Mouse (Mus musculus) heart, adult 2 months (tissue): ENCODE measurements around the gene Lama5.

Experiments used
- CTCF ChIP-seq: fragments of 200-600 bp; IDR thresholded peaks from 2 replicates; pipeline ENCODE4 v1.8.1; 2022; ENCODE audit warnings: antibody characterized with exemption, mild to moderate bottlenecking, moderate library complexity
- EP300 ChIP-seq: fragments of 200-500 bp; IDR thresholded peaks from 2 replicates; pipeline ENCODE4 v1.6.1; 2011; ENCODE audit warnings: low read depth, low read length, control low read depth; ENCODE audit not compliant: insufficient read depth
- POLR2A ChIP-seq: fragments of 200-500 bp; IDR thresholded peaks from 2 replicates; pipeline ENCODE4 v1.6.1; 2011; ENCODE audit warnings: mild to moderate bottlenecking, low read depth, low read length, control low read depth; ENCODE audit not compliant: insufficient read depth

- TF ChIP-seq CTCF (no peak), EP300 (no peak), POLR2A (no peak)
These were observed 9.3 kb upstream of the Lama5 start for GRCm38 (mm10) chr2:180234980-180235379.
